Mouse (Mus musculus): Measurements from ENCODE around the gene Cacng4. TPM values are rescaled to one million over a fixed set of nuclear protein-coding genes. Genes with fewer than 3 reads are reported as not detected.

The Cacng4 gene
- polyA plus RNA-seq, 1 experiment: 0.14 TPM

DNA sequence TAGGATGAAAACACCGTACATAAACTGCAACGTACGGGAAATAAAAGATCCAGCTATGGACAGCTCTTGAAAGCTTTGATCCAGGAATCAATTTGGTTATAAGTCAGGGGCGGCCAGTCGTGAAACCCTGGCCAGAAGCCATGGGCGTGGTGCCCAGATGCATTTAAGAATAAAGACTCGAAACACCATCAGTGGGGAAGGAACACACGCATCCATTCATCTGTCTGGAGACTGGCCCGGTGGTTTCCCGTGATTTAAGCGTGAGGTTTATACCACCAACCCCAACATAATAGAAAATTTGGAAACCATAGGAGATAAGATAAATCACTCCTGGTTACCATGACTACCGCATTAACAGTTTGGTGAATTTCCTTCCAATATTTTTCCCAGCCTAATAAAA, 16.9 kb downstream of the Cacng4 start:
- Histone ChIP-seq H3K27me3 (ENCODE audit: control insufficient read depth, insufficient read depth, insufficient read length) (peaks cover 23% of the 10 kb centered on the region), H3ac (ENCODE audit: control insufficient read depth, insufficient read length) (no peak overlapping the region), H3K79me2 (ENCODE audit: control insufficient read depth, insufficient read depth) (no peaks in the 10 kb centered on the region), H3K4me3 (no peak overlapping the region), H3K4me2 (ENCODE audit: low read depth) (no peak overlapping the region), H3K36me3 (ENCODE audit: control insufficient read depth, insufficient read depth) (no peaks in the 10 kb centered on the region)
- TF ChIP-seq TCF12 (IDR thresholded peaks at IDR 0.05; ENCODE audit: insufficient read depth, poor library complexity, severe bottlenecking) (no peak), CEBPB (IDR thresholded peaks at IDR 0.05; ENCODE audit: insufficient read depth, poor library complexity, severe bottlenecking) (no peak), SRF (IDR thresholded peaks at IDR 0.05; ENCODE audit: control insufficient read depth, insufficient read length, low read depth) (no peak), USF1 (IDR thresholded peaks at IDR 0.05; ENCODE audit: low read depth) (no peak), E2F4 (IDR thresholded peaks at IDR 0.05; ENCODE audit: insufficient read depth) (no peak), MYOD1 (IDR thresholded peaks at IDR 0.05; ENCODE audit: control insufficient read depth in 1 of 3, insufficient read length in 2 of 3, low read depth in 2 of 3) (no peak)

DNA sequence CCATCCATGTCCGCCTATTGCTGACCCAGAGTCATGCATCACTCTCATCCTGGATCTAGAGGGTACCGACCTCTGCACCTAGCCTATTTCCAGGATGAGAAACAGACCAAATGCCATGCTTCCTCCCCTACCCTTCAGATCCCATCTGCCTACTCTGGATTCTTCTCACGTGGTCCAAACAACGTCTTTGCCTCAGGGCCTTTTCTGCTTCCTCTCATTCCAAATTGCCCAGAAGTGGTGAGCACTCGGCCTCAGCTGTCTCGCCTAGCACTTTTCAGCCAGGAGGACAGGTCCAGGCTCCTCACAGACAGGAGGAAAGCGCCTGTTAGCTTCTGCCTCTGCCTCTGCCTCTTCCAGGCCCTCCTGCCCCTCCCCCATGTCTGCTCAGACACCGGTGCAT, 21.0 kb downstream of the Cacng4 start:
- H3K4me3 ChIP-seq: no peak overlapping the region
- H3ac ChIP-seq (ENCODE audit: control insufficient read depth, insufficient read length): no peak overlapping the region
- no peaks in the 10 kb centered on the region for H3K79me2 ChIP-seq (ENCODE audit: control insufficient read depth, insufficient read depth)
- no peak overlapping the region for H3K4me2 ChIP-seq (ENCODE audit: low read depth)
- TF ChIP-seq REST (IDR thresholded peaks at IDR 0.05; ENCODE audit: insufficient read depth, insufficient read length): no peak
- no peak for TF ChIP-seq MAX (IDR thresholded peaks at IDR 0.05; ENCODE audit: low read depth)
- TF ChIP-seq POLR2A (IDR thresholded peaks at IDR 0.05; ENCODE audit: insufficient read length, low read depth): no peak
- no peak for TF ChIP-seq SRF (IDR thresholded peaks at IDR 0.05; ENCODE audit: control insufficient read depth, insufficient read length, low read depth)
- no peak for TF ChIP-seq USF1 (IDR thresholded peaks at IDR 0.05; ENCODE audit: low read depth)
- TF ChIP-seq MYOD1 (IDR thresholded peaks at IDR 0.05; ENCODE audit: control insufficient read depth in 1 of 3, insufficient read length in 2 of 3, low read depth in 2 of 3): no peak
- TF ChIP-seq E2F4 (IDR thresholded peaks at IDR 0.05; ENCODE audit: insufficient read depth): no peak
- no peak for TF ChIP-seq POLR2AphosphoS2 (IDR thresholded peaks at IDR 0.05; ENCODE audit: insufficient read length, low read depth)
- no peaks in the 10 kb centered on the region for H3K36me3 ChIP-seq (ENCODE audit: control insufficient read depth, insufficient read depth)
- H3K27me3 ChIP-seq (ENCODE audit: control insufficient read depth, insufficient read depth, insufficient read length): peaks cover 23% of the 10 kb centered on the region

DNA sequence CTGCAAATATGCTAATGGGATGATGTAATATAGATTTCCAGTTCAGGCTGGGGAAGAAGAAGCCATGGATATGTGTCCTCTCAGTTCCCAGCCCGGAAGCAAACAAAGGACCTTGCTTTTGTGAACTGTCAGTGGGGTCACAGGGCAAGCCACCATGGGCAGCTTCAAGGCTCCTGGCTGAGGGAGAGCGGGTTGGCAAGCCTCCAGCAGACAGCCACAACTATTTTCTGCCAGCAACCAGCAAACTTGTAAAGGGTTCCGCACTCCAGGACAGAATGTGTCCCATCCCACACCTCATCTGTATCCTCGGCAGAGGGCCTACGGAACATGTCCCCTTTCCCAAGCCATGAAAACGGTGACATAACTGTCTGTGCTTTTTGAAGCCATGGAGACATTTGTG, 22.4 kb downstream of the Cacng4 start:
- H3K27me3 ChIP-seq (ENCODE audit: control insufficient read depth, insufficient read depth, insufficient read length): peaks cover 23% of the 10 kb centered on the region

DNA sequence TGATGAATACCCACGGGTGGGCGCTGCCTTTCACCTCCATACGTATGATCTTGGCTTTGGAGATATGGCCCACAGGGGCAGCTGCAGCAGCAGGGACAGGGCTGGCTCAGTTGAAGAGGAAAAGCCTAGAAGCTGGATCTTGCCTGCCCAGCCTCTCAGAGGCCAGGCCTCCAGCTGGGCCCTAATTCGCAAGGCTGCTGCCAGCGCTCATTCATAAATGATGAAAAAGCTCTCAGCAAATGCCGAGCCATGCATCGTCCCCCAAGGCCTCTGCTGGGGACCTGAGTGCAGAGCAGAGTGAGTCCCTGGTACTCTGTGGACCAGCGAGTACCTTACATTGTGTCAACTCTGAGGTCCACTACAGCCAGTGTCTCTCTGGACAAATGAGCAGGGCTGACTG, 26.0 kb downstream of the Cacng4 start:
- TF ChIP-seq USF1 (IDR thresholded peaks at IDR 0.05; ENCODE audit: low read depth) (no peak), MYOD1 (IDR thresholded peaks at IDR 0.05; ENCODE audit: control insufficient read depth in 1 of 3, insufficient read length in 2 of 3, low read depth in 2 of 3) (no peak), REST (IDR thresholded peaks at IDR 0.05; ENCODE audit: insufficient read depth, insufficient read length) (no peak), MAX (IDR thresholded peaks at IDR 0.05; ENCODE audit: low read depth) (no peak), TCF3 (IDR thresholded peaks at IDR 0.05; ENCODE audit: insufficient read length, low read depth) (no peak), E2F4 (IDR thresholded peaks at IDR 0.05; ENCODE audit: insufficient read depth) (no peak), CEBPB (IDR thresholded peaks at IDR 0.05; ENCODE audit: insufficient read depth, poor library complexity, severe bottlenecking) (no peak), SRF (IDR thresholded peaks at IDR 0.05; ENCODE audit: control insufficient read depth, insufficient read length, low read depth) (no peak), TCF12 (IDR thresholded peaks at IDR 0.05; ENCODE audit: insufficient read depth, poor library complexity, severe bottlenecking) (no peak), POLR2AphosphoS2 (IDR thresholded peaks at IDR 0.05; ENCODE audit: insufficient read length, low read depth) (no peak), POLR2A (IDR thresholded peaks at IDR 0.05; ENCODE audit: insufficient read length, low read depth) (no peak), MYOG (IDR thresholded peaks at IDR 0.05; ENCODE audit: control insufficient read depth in 1 of 3, insufficient read depth in 1 of 3, insufficient read length in 2 of 3, low read depth in 2 of 3) (no peak)
- Histone ChIP-seq H3K36me3 (ENCODE audit: control insufficient read depth, insufficient read depth) (no peaks in the 10 kb centered on the region), H3K27me3 (ENCODE audit: control insufficient read depth, insufficient read depth, insufficient read length) (peaks cover 5% of the 10 kb centered on the region), H3K4me3 (no peak overlapping the region), H3K4me2 (ENCODE audit: low read depth) (no peak overlapping the region), H3ac (ENCODE audit: control insufficient read depth, insufficient read length) (no peak overlapping the region), H3K79me2 (ENCODE audit: control insufficient read depth, insufficient read depth) (no peaks in the 10 kb centered on the region)

More for the DNA sequence above, 22.4 kb downstream of the Cacng4 start:
- H3K79me2 ChIP-seq (ENCODE audit: control insufficient read depth, insufficient read depth): no peaks in the 10 kb centered on the region
- no peak overlapping the region for H3ac ChIP-seq (ENCODE audit: control insufficient read depth, insufficient read length)
- no peak overlapping the region for H3K4me3 ChIP-seq
- TF ChIP-seq CEBPB (IDR thresholded peaks at IDR 0.05; ENCODE audit: insufficient read depth, poor library complexity, severe bottlenecking): no peak
- no peak for TF ChIP-seq MAX (IDR thresholded peaks at IDR 0.05; ENCODE audit: low read depth)
- TF ChIP-seq POLR2AphosphoS2 (IDR thresholded peaks at IDR 0.05; ENCODE audit: insufficient read length, low read depth): no peak
- TF ChIP-seq POLR2A (IDR thresholded peaks at IDR 0.05; ENCODE audit: insufficient read length, low read depth): no peak
- TF ChIP-seq SRF (IDR thresholded peaks at IDR 0.05; ENCODE audit: control insufficient read depth, insufficient read length, low read depth): no peak
- no peak for TF ChIP-seq REST (IDR thresholded peaks at IDR 0.05; ENCODE audit: insufficient read depth, insufficient read length)
- no peak for TF ChIP-seq MYOG (IDR thresholded peaks at IDR 0.05; ENCODE audit: control insufficient read depth in 1 of 3, insufficient read depth in 1 of 3, insufficient read length in 2 of 3, low read depth in 2 of 3)
- TF ChIP-seq E2F4 (IDR thresholded peaks at IDR 0.05; ENCODE audit: insufficient read depth): no peak
- no peak for TF ChIP-seq MYOD1 (IDR thresholded peaks at IDR 0.05; ENCODE audit: control insufficient read depth in 1 of 3, insufficient read length in 2 of 3, low read depth in 2 of 3)
- no peak for TF ChIP-seq TCF12 (IDR thresholded peaks at IDR 0.05; ENCODE audit: insufficient read depth, poor library complexity, severe bottlenecking)
- no peak for TF ChIP-seq USF1 (IDR thresholded peaks at IDR 0.05; ENCODE audit: low read depth)
- no peak for TF ChIP-seq TCF3 (IDR thresholded peaks at IDR 0.05; ENCODE audit: insufficient read length, low read depth)
- H3K36me3 ChIP-seq (ENCODE audit: control insufficient read depth, insufficient read depth): no peaks in the 10 kb centered on the region
- no peak overlapping the region for H3K4me2 ChIP-seq (ENCODE audit: low read depth)

DNA sequence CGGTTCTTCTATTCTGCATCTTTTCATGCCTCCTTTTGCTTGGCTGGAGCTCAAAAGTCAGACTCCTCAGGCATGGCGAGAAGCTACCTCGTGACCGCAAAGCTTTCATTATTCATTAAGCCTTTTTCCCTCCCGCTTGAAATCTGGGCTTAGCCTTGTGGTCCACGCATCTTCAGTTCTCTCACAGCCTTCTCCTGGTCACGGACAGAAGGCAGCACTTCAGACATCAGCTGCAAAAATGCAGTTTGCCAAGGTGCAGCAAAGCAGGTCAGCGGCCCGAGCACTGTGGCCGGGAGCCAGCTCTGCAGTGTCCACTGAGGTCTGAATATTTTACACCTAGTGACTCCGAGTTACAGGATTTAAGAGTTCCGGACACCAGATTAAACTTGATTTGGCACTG, 27.4 kb downstream of the Cacng4 start:
- H3K4me2 ChIP-seq (ENCODE audit: low read depth): no peak overlapping the region
- no peaks in the 10 kb centered on the region for H3K36me3 ChIP-seq (ENCODE audit: control insufficient read depth, insufficient read depth)
- no peak overlapping the region for H3ac ChIP-seq (ENCODE audit: control insufficient read depth, insufficient read length)
- TF ChIP-seq E2F4 (IDR thresholded peaks at IDR 0.05; ENCODE audit: insufficient read depth): no peak
- no peak for TF ChIP-seq POLR2AphosphoS2 (IDR thresholded peaks at IDR 0.05; ENCODE audit: insufficient read length, low read depth)
- no peak for TF ChIP-seq USF1 (IDR thresholded peaks at IDR 0.05; ENCODE audit: low read depth)
- TF ChIP-seq TCF12 (IDR thresholded peaks at IDR 0.05; ENCODE audit: insufficient read depth, poor library complexity, severe bottlenecking): no peak
- H3K27me3 ChIP-seq (ENCODE audit: control insufficient read depth, insufficient read depth, insufficient read length): no peaks in the 10 kb centered on the region
- no peaks in the 10 kb centered on the region for H3K79me2 ChIP-seq (ENCODE audit: control insufficient read depth, insufficient read depth)
- H3K4me3 ChIP-seq: no peak overlapping the region

Data from myocyte (in vitro differentiated cells).